Mouse (Mus musculus): Measurements from ENCODE around the gene Cdc20b. TPM values are rescaled to one million over a fixed set of nuclear protein-coding genes. Genes with fewer than 3 reads are reported as not detected.

Gene Cdc20b
- polyA plus RNA-seq (2012; fragmentation: generic; extraction: Trizol), result not detected

- H3K4me2 ChIP-seq (ENCODE audit: low read depth), result peak within 1 kb of the TSS; percentile 93
- H3K79me2 ChIP-seq (ENCODE audit: control insufficient read depth, insufficient read depth), result no peaks in the 10 kb centered on the region
- no peaks in the 10 kb centered on the region for H3K36me3 ChIP-seq (ENCODE audit: control insufficient read depth, insufficient read depth)
- peak within 1 kb of the TSS; percentile 38 for H3ac ChIP-seq (ENCODE audit: control insufficient read depth, insufficient read length)
- peak within 1 kb of the TSS; percentile 27 for H3K4me3 ChIP-seq
- TF ChIP-seq E2F4 (IDR thresholded peaks at IDR 0.05; ENCODE audit: insufficient read depth) (peak; percentile 77), MAX (IDR thresholded peaks at IDR 0.05; ENCODE audit: low read depth) (no peak)
- H3K27me3 ChIP-seq (ENCODE audit: control insufficient read depth, insufficient read depth, insufficient read length), result no peaks in the 10 kb centered on the region
These were observed at the start of gene Cdc20b for GRCm38 (mm10) chr13:113034950-113035421. Gene Cdc20b, plus strand, starts transcription at chr13:113035111.

- no peak overlapping the region for H3K4me2 ChIP-seq (ENCODE audit: low read depth)
These were observed 49.1 kb upstream of the Cdc20b start for GRCm38 (mm10) chr13:112985605-112986450.

DNA sequence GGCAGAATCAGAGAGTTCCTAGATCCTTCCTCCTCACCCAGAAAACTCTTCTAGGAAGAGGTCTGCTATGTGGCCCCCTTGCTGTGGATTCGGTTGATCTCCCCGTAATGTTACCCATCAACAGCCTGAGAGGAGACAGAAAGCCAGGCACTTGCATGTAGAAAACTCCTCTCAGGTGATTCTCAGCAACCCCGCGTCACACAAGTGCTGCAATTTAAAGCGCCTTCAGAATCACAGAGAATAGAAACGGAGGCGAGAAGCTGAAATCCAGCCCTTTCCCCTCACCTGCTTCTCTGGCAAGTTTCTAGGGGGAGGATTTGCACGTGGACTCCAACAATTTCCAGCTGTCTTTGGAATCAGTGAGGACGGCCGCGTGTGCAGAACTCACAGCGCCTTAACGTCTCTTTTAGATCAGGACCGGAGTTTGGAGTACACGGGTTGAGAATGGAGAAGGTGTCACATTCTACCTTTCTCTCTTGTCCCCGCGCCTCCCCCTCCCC, 48.4 kb upstream of the Cdc20b start:
- Histone ChIP-seq H3K27me3 (ENCODE audit: control insufficient read depth, insufficient read depth, insufficient read length) (peaks cover 7% of the 10 kb centered on the region), H3ac (ENCODE audit: control insufficient read depth, insufficient read length) (no peak overlapping the region), H3K4me2 (ENCODE audit: low read depth) (no peak overlapping the region), H3K4me3 (no peak overlapping the region), H3K36me3 (ENCODE audit: control insufficient read depth, insufficient read depth) (no peaks in the 10 kb centered on the region), H3K79me2 (ENCODE audit: control insufficient read depth, insufficient read depth) (no peaks in the 10 kb centered on the region)
- TF ChIP-seq TCF3 (IDR thresholded peaks at IDR 0.05; ENCODE audit: insufficient read length, low read depth) (no peak), MYOG (IDR thresholded peaks at IDR 0.05; ENCODE audit: control insufficient read depth in 1 of 3, insufficient read depth in 1 of 3, insufficient read length in 2 of 3, low read depth in 2 of 3) (no peak), MAX (IDR thresholded peaks at IDR 0.05; ENCODE audit: low read depth) (no peak), E2F4 (IDR thresholded peaks at IDR 0.05; ENCODE audit: insufficient read depth) (no peak), USF1 (IDR thresholded peaks at IDR 0.05; ENCODE audit: low read depth) (no peak), CEBPB (IDR thresholded peaks at IDR 0.05; ENCODE audit: insufficient read depth, poor library complexity, severe bottlenecking) (no peak), POLR2A (IDR thresholded peaks at IDR 0.05; ENCODE audit: insufficient read length, low read depth) (no peak), POLR2AphosphoS2 (IDR thresholded peaks at IDR 0.05; ENCODE audit: insufficient read length, low read depth) (no peak), TCF12 (IDR thresholded peaks at IDR 0.05; ENCODE audit: insufficient read depth, poor library complexity, severe bottlenecking) (no peak), REST (IDR thresholded peaks at IDR 0.05; ENCODE audit: insufficient read depth, insufficient read length) (no peak)

More at GRCm38 (mm10) chr13:112985605-112986450, 49.1 kb upstream of the Cdc20b start:
- peaks cover 7% of the 10 kb centered on the region for H3K27me3 ChIP-seq (ENCODE audit: control insufficient read depth, insufficient read depth, insufficient read length)
- H3ac ChIP-seq (ENCODE audit: control insufficient read depth, insufficient read length), result no peak overlapping the region
- no peak overlapping the region for H3K4me3 ChIP-seq
- TF ChIP-seq POLR2AphosphoS2 (IDR thresholded peaks at IDR 0.05; ENCODE audit: insufficient read length, low read depth), result no peak
- no peak for TF ChIP-seq MYOD1 (IDR thresholded peaks at IDR 0.05; ENCODE audit: control insufficient read depth in 1 of 3, insufficient read length in 2 of 3, low read depth in 2 of 3)
- TF ChIP-seq MAX (IDR thresholded peaks at IDR 0.05; ENCODE audit: low read depth), result no peak
- TF ChIP-seq TCF3 (IDR thresholded peaks at IDR 0.05; ENCODE audit: insufficient read length, low read depth), result no peak
- no peak for TF ChIP-seq USF1 (IDR thresholded peaks at IDR 0.05; ENCODE audit: low read depth)
- no peak for TF ChIP-seq REST (IDR thresholded peaks at IDR 0.05; ENCODE audit: insufficient read depth, insufficient read length)
- TF ChIP-seq POLR2A (IDR thresholded peaks at IDR 0.05; ENCODE audit: insufficient read length, low read depth), result no peak
- no peak for TF ChIP-seq E2F4 (IDR thresholded peaks at IDR 0.05; ENCODE audit: insufficient read depth)
- no peak for TF ChIP-seq MYOG (IDR thresholded peaks at IDR 0.05; ENCODE audit: control insufficient read depth in 1 of 3, insufficient read depth in 1 of 3, insufficient read length in 2 of 3, low read depth in 2 of 3)
- no peak for TF ChIP-seq CEBPB (IDR thresholded peaks at IDR 0.05; ENCODE audit: insufficient read depth, poor library complexity, severe bottlenecking)
- TF ChIP-seq SRF (IDR thresholded peaks at IDR 0.05; ENCODE audit: control insufficient read depth, insufficient read length, low read depth), result no peak
- TF ChIP-seq TCF12 (IDR thresholded peaks at IDR 0.05; ENCODE audit: insufficient read depth, poor library complexity, severe bottlenecking), result no peak
- no peaks in the 10 kb centered on the region for H3K36me3 ChIP-seq (ENCODE audit: control insufficient read depth, insufficient read depth)
- no peaks in the 10 kb centered on the region for H3K79me2 ChIP-seq (ENCODE audit: control insufficient read depth, insufficient read depth)

GRCm38 (mm10) chr13:112987532-112987943, 47.4 kb upstream of the Cdc20b start, which contains the start of gene Ccno:
Gene Ccno, plus strand, starts transcription at chr13:112987802.
- no peaks in the 10 kb centered on the region for H3K36me3 ChIP-seq (ENCODE audit: control insufficient read depth, insufficient read depth)
- peak within 1 kb of the TSS; percentile 10 for H3ac ChIP-seq (ENCODE audit: control insufficient read depth, insufficient read length)
- peak; percentile 25 for TF ChIP-seq SRF (IDR thresholded peaks at IDR 0.05; ENCODE audit: control insufficient read depth, insufficient read length, low read depth)
- TF ChIP-seq MYOD1 (IDR thresholded peaks at IDR 0.05; ENCODE audit: control insufficient read depth in 1 of 3, insufficient read length in 2 of 3, low read depth in 2 of 3), result peak in 2 of 3 experiments; percentile 59 to 78
- TF ChIP-seq E2F4 (IDR thresholded peaks at IDR 0.05; ENCODE audit: insufficient read depth), result no peak
- no peak for TF ChIP-seq CEBPB (IDR thresholded peaks at IDR 0.05; ENCODE audit: insufficient read depth, poor library complexity, severe bottlenecking)
- no peak for TF ChIP-seq USF1 (IDR thresholded peaks at IDR 0.05; ENCODE audit: low read depth)
- peak; percentile 98 for TF ChIP-seq POLR2A (IDR thresholded peaks at IDR 0.05; ENCODE audit: insufficient read length, low read depth)
- TF ChIP-seq REST (IDR thresholded peaks at IDR 0.05; ENCODE audit: insufficient read depth, insufficient read length), result no peak
- peak; percentile 61 for TF ChIP-seq TCF3 (IDR thresholded peaks at IDR 0.05; ENCODE audit: insufficient read length, low read depth)
- no peak for TF ChIP-seq TCF12 (IDR thresholded peaks at IDR 0.05; ENCODE audit: insufficient read depth, poor library complexity, severe bottlenecking)
- peak; percentile 78 for TF ChIP-seq POLR2AphosphoS2 (IDR thresholded peaks at IDR 0.05; ENCODE audit: insufficient read length, low read depth)
- no peak for TF ChIP-seq MAX (IDR thresholded peaks at IDR 0.05; ENCODE audit: low read depth)
- peak in 2 of 3 experiments; percentile 85 to 87 for TF ChIP-seq MYOG (IDR thresholded peaks at IDR 0.05; ENCODE audit: control insufficient read depth in 1 of 3, insufficient read depth in 1 of 3, insufficient read length in 2 of 3, low read depth in 2 of 3)
- no peaks in the 10 kb centered on the region for H3K79me2 ChIP-seq (ENCODE audit: control insufficient read depth, insufficient read depth)
- H3K27me3 ChIP-seq (ENCODE audit: control insufficient read depth, insufficient read depth, insufficient read length), result peaks cover 7% of the 10 kb centered on the region
- peak within 1 kb of the TSS; percentile 24 for H3K4me3 ChIP-seq
- H3K4me2 ChIP-seq (ENCODE audit: low read depth), result peak within 1 kb of the TSS; percentile 90

Data from myocyte (in vitro differentiated cells).